Mouse (Mus musculus) E14TG2a.4 (cell line): ENCODE measurements around the gene Shmt1.
"Not testable (repeated sequence)": the region's sequence is repeated elsewhere in the genome, so short reads cannot be mapped to it uniquely, and the experiment has no call there.

Experiments
- CTCF ChIP-seq: conservative IDR thresholded peaks from 2 replicates; pipeline ENCODE4 v1.5.1; 2014; ENCODE audit warnings: low read length
- NANOG ChIP-seq: IDR thresholded peaks from 2 replicates; pipeline ENCODE4 v1.6.1; 2014; ENCODE audit warnings: borderline replicate concordance, low read length, mixed read lengths
- POU5F1 ChIP-seq: IDR thresholded peaks from 2 replicates; pipeline ENCODE4 v1.6.1; 2014; ENCODE audit warnings: low read length, borderline replicate concordance

- not testable (repeated sequence) for TF ChIP-seq CTCF, POU5F1, NANOG
Measured at GRCm38 (mm10) chr11:60811618-60812017, at the start of gene Shmt1.
